Mouse (Mus musculus) myocyte (in vitro differentiated cells): Measurements from ENCODE around the gene Platr17. TPM values are rescaled to one million over a fixed set of nuclear protein-coding genes. Genes with fewer than 3 reads are reported as not detected.
"Not testable (repeated sequence)": the region's sequence is repeated elsewhere in the genome, so short reads cannot be mapped to it uniquely, and the experiment has no call there.

Experiments
- H3K27me3 ChIP-seq: one replicate; pipeline ENCODE4 v1.6.1; 2011; ENCODE audit not compliant: control insufficient read depth, insufficient read depth, insufficient read length
- H3K36me3 ChIP-seq: one replicate; pipeline ENCODE4 v1.6.1; 2011; ENCODE audit not compliant: control insufficient read depth, insufficient read depth
- H3K4me2 ChIP-seq: one replicate; pipeline ENCODE4 v1.6.1; 2011; ENCODE audit warnings: low read depth, control low read depth
- H3K4me3 ChIP-seq: one replicate; pipeline ENCODE4 v1.5.1; 2011; ENCODE audit warnings: mild to moderate bottlenecking, control low read depth, moderate library complexity
- H3K79me2 ChIP-seq: one replicate; pipeline ENCODE4 v1.6.1; 2011; ENCODE audit not compliant: control insufficient read depth, insufficient read depth
- H3ac ChIP-seq: one replicate; pipeline ENCODE4 v1.6.1; 2011; ENCODE audit not compliant: control insufficient read depth, insufficient read length
- CEBPB ChIP-seq: IDR thresholded peaks from 2 replicates; pipeline ENCODE4 v1.6.1; 2011; ENCODE audit warnings: mild to moderate bottlenecking, moderate library complexity; ENCODE audit not compliant: poor library complexity, insufficient read depth, severe bottlenecking
- E2F4 ChIP-seq: IDR thresholded peaks from one replicate; pipeline ENCODE4 v1.6.1; 2011; ENCODE audit warnings: mild to moderate bottlenecking, control low read depth, moderate library complexity; ENCODE audit not compliant: insufficient read depth
- MAX ChIP-seq: IDR thresholded peaks from one replicate; pipeline ENCODE4 v1.6.1; 2011; ENCODE audit warnings: low read depth, mild to moderate bottlenecking, control low read depth
- MYOD1 ChIP-seq, 3 experiments: IDR thresholded peaks; one replicate each; pipeline ENCODE4 v1.6.1; 2011; ENCODE audit warnings: control low read depth in 2 of 3, low read depth in 2 of 3, mild to moderate bottlenecking in 2 of 3, moderate library complexity in 1 of 3; ENCODE audit not compliant: insufficient read length in 2 of 3, control insufficient read depth in 1 of 3
- MYOG ChIP-seq, 3 experiments: IDR thresholded peaks; one replicate each; pipeline ENCODE4 v1.6.1; 2011; ENCODE audit warnings: control low read depth in 2 of 3, low read depth in 2 of 3, mild to moderate bottlenecking in 2 of 3; ENCODE audit not compliant: insufficient read length in 2 of 3, control insufficient read depth in 1 of 3, insufficient read depth in 1 of 3
- POLR2A ChIP-seq: IDR thresholded peaks from one replicate; pipeline ENCODE4 v1.6.1; 2011; ENCODE audit warnings: low read depth, mild to moderate bottlenecking, control low read depth, moderate library complexity; ENCODE audit not compliant: insufficient read length
- POLR2AphosphoS2 ChIP-seq: IDR thresholded peaks from one replicate; pipeline ENCODE4 v1.6.1; 2011; ENCODE audit warnings: low read depth, control low read depth; ENCODE audit not compliant: insufficient read length
- REST ChIP-seq: IDR thresholded peaks from one replicate; pipeline ENCODE4 v1.6.1; 2011; ENCODE audit warnings: mild to moderate bottlenecking, control low read depth, moderate library complexity; ENCODE audit not compliant: insufficient read depth, insufficient read length
- SRF ChIP-seq: IDR thresholded peaks from one replicate; pipeline ENCODE4 v1.6.1; 2011; ENCODE audit warnings: low read depth; ENCODE audit not compliant: control insufficient read depth, insufficient read length
- TCF12 ChIP-seq: IDR thresholded peaks from one replicate; pipeline ENCODE4 v1.6.1; 2011; ENCODE audit warnings: mild to moderate bottlenecking, control low read depth; ENCODE audit not compliant: poor library complexity, insufficient read depth, severe bottlenecking
- TCF3 ChIP-seq: IDR thresholded peaks from one replicate; pipeline ENCODE4 v1.6.1; 2011; ENCODE audit warnings: low read depth, control low read depth; ENCODE audit not compliant: insufficient read length
- USF1 ChIP-seq: IDR thresholded peaks from one replicate; pipeline ENCODE4 v1.6.1; 2011; ENCODE audit warnings: low read depth, mild to moderate bottlenecking, control low read depth, moderate library complexity
- polyA plus RNA-seq: library from polyadenylated mRNA; unstranded; fragments of >200 nt; fragmentation: generic; extraction: Trizol; gene quantifications from one replicate; pipeline ENCODE4 v1.2.1, GENCODE M21; 2012; ENCODE audit warnings: missing spikeins

Platr17 gene
- polyA plus RNA-seq, 1 experiment: 0.17 TPM

- no peaks in the 10 kb centered on the region for H3K27me3 ChIP-seq
- H3K4me3 ChIP-seq: no peak overlapping the region
- H3K79me2 ChIP-seq: no peaks in the 10 kb centered on the region
- H3K4me2 ChIP-seq: no peak overlapping the region
- TF ChIP-seq CEBPB (no peak), REST (no peak), MYOG (IDR thresholded peaks at IDR 0.05; ENCODE audit: control insufficient read depth in 1 of 3, insufficient read depth in 1 of 3, insufficient read length in 2 of 3, low read depth in 2 of 3) (no peak), POLR2AphosphoS2 (no peak), MYOD1 (IDR thresholded peaks at IDR 0.05; ENCODE audit: control insufficient read depth in 1 of 3, insufficient read length in 2 of 3, low read depth in 2 of 3) (no peak), E2F4 (no peak), TCF3 (no peak), TCF12 (no peak), USF1 (no peak), MAX (no peak)
- no peak overlapping the region for H3ac ChIP-seq
- H3K36me3 ChIP-seq: no peaks in the 10 kb centered on the region
Measured at GRCm38 (mm10) chr17:33897114-33897794, 7.7 kb upstream of the Platr17 start.

- H3ac ChIP-seq, H3K36me3 ChIP-seq, H3K79me2 ChIP-seq, H3K4me3 ChIP-seq, H3K4me2 ChIP-seq, H3K27me3 ChIP-seq: not testable (repeated sequence)
Measured at GRCm38 (mm10) chr17:33898193-33898592, 6.7 kb upstream of the Platr17 start.

GRCm38 (mm10) chr17:33899642-33900041 is 5.3 kb upstream of the Platr17 start:
- no peak overlapping the region for H3K4me2 ChIP-seq
- no peak overlapping the region for H3K4me3 ChIP-seq
- no peaks in the 10 kb centered on the region for H3K27me3 ChIP-seq
- no peak for TF ChIP-seq USF1
- TF ChIP-seq MYOD1 (IDR thresholded peaks at IDR 0.05; ENCODE audit: control insufficient read depth in 1 of 3, insufficient read length in 2 of 3, low read depth in 2 of 3): no peak
- TF ChIP-seq E2F4: no peak
- TF ChIP-seq SRF: no peak
- TF ChIP-seq MAX: no peak
- TF ChIP-seq CEBPB: no peak
- TF ChIP-seq MYOG (IDR thresholded peaks at IDR 0.05; ENCODE audit: control insufficient read depth in 1 of 3, insufficient read depth in 1 of 3, insufficient read length in 2 of 3, low read depth in 2 of 3): no peak
- TF ChIP-seq REST: no peak
- TF ChIP-seq TCF3: no peak
- TF ChIP-seq POLR2A: no peak
- no peak for TF ChIP-seq TCF12
- TF ChIP-seq POLR2AphosphoS2: no peak
- no peaks in the 10 kb centered on the region for H3K79me2 ChIP-seq
- no peaks in the 10 kb centered on the region for H3K36me3 ChIP-seq
- H3ac ChIP-seq: no peak overlapping the region

- no peaks in the 10 kb centered on the region for H3K27me3 ChIP-seq
- no peak overlapping the region for H3K4me3 ChIP-seq
- no peaks in the 10 kb centered on the region for H3K79me2 ChIP-seq
- TF ChIP-seq MAX (no peak), SRF (no peak), TCF12 (no peak), MYOG (IDR thresholded peaks at IDR 0.05; ENCODE audit: control insufficient read depth in 1 of 3, insufficient read depth in 1 of 3, insufficient read length in 2 of 3, low read depth in 2 of 3) (no peak), CEBPB (no peak), MYOD1 (IDR thresholded peaks at IDR 0.05; ENCODE audit: control insufficient read depth in 1 of 3, insufficient read length in 2 of 3, low read depth in 2 of 3) (no peak), POLR2AphosphoS2 (no peak), TCF3 (no peak), USF1 (no peak), POLR2A (no peak), E2F4 (no peak), REST (no peak)
- no peak overlapping the region for H3ac ChIP-seq
- H3K36me3 ChIP-seq: no peaks in the 10 kb centered on the region
- H3K4me2 ChIP-seq: no peak overlapping the region
Measured at GRCm38 (mm10) chr17:33900281-33900988, 4.5 kb upstream of the Platr17 start.

GRCm38 (mm10) chr17:33900989-33901314 is 4.0 kb upstream of the Platr17 start:
- no peaks in the 10 kb centered on the region for H3K79me2 ChIP-seq
- no peak overlapping the region for H3K4me2 ChIP-seq
- no peak for TF ChIP-seq MYOG (IDR thresholded peaks at IDR 0.05; ENCODE audit: control insufficient read depth in 1 of 3, insufficient read depth in 1 of 3, insufficient read length in 2 of 3, low read depth in 2 of 3)
- TF ChIP-seq TCF12: no peak
- no peak for TF ChIP-seq USF1
- no peak for TF ChIP-seq MAX
- TF ChIP-seq MYOD1 (IDR thresholded peaks at IDR 0.05; ENCODE audit: control insufficient read depth in 1 of 3, insufficient read length in 2 of 3, low read depth in 2 of 3): no peak
- no peak for TF ChIP-seq E2F4
- no peak for TF ChIP-seq POLR2AphosphoS2
- TF ChIP-seq TCF3: no peak
- no peak for TF ChIP-seq CEBPB
- TF ChIP-seq REST: no peak
- no peak for TF ChIP-seq POLR2A
- no peak for TF ChIP-seq SRF
- H3K4me3 ChIP-seq: no peak overlapping the region
- no peaks in the 10 kb centered on the region for H3K27me3 ChIP-seq
- H3ac ChIP-seq: no peak overlapping the region
- no peaks in the 10 kb centered on the region for H3K36me3 ChIP-seq
